Mouse (Mus musculus) brain, embryonic 14.5 days (tissue): ENCODE measurements around the gene Slc28a1.

ENCODE experiments used
- CTCF ChIP-seq: fragments of 200-500 bp; IDR thresholded peaks from 2 replicates; pipeline ENCODE4 v1.5.1; 2012; ENCODE audit warnings: inconsistent platforms, mild to moderate bottlenecking, moderate library complexity, borderline replicate concordance; ENCODE audit not compliant: insufficient read depth, insufficient read length; ENCODE audit errors: extremely low read depth
- POLR2A ChIP-seq: fragments of 200-500 bp; IDR thresholded peaks from 2 replicates; pipeline ENCODE4 v1.6.1; 2012; ENCODE audit warnings: mild to moderate bottlenecking, inconsistent platforms, borderline replicate concordance; ENCODE audit not compliant: poor library complexity, insufficient read depth, insufficient read length, severe bottlenecking; ENCODE audit errors: extremely low read depth

DNA sequence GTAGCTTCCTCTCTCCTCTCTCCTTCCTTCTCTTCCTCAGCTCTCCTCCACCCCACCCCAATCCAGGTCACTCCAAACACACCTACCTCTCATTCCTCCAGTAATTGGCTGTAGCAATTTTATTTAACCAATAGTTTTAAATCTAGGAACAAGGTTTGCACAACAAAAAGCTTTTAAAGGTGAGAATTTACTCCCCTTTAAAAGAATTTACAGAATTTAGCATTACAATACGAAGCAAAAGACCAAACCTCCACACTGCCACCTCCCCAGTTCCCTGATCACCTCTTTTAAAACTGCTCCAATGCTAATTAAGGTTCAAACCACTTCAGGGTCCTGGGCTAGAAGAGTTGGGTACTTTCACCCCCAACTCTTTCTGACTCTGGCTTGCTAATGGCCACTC lies 26.9 kb downstream of the Slc28a1 start:
- TF ChIP-seq CTCF (no peak), POLR2A (no peak)
